Mouse (Mus musculus) fibroblast of lung, adult 2 months (primary cell): Measurements from ENCODE around the gene Ccdc137.
"Not testable (repeated sequence)": the region's sequence is repeated elsewhere in the genome, so short reads cannot be mapped to it uniquely, and the experiment has no call there.

Source experiments
- DNase-seq: peaks from one replicate; pipeline ENCODE4 v3.0.0-alpha.2; 2011; ENCODE audit warnings: low read depth

Gene Ccdc137

DNA sequence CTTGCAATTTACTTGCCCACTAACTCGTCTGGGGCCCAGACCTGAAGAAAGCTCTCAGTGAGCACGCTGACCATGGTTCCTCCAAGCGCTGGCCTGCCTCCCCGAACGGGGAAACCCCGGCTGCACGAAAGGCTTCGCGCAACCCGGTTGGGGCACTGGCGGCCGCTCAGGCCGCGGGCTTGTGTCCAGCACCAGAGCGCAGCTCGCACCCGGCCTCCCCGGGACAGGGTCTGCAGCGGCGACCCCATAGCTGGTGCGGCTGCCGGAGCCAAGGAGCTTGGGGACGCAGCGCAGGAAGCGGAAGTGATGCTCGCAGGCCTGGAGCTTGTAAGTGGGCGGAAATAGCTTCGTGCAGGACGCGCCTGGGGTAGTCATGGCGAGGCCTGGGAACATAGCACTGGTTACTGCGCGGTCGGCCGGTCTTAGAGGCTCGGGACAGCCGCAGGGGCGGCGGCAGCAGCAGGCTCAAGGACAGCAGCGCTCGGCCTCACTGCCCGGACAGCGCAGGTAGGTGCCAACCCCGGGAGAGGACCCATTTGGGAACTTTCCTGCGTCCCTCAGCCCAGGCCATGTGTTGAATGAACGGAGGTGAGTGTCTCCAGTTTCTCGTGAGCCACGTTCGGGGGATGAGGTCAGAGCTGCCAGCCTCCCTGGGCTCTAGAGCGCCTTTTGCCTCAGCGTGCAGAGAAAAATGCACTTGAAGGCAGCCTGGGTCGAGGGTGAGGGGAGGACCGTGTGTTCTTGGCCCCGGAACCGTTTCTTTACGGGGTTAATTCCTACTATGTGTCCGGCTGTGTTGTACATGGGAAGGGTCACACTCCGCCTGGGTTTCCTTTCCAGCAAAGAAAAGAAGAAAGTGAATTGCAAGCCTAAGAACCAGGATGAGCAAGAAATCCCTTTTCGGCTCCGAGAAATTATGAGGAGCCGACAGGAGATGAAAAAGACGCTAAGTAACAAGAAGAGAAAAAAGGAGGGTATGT, at the start of gene Ccdc137, which contains the start of gene Oxld1:
Gene Ccdc137, plus strand, starts transcription at position 344 of the 980 bp plus-strand sequence.
Gene Oxld1, minus strand, starts transcription at position 297 of the 980 bp plus-strand sequence.
- peak; percentile 63 for DNase-seq

DNA sequence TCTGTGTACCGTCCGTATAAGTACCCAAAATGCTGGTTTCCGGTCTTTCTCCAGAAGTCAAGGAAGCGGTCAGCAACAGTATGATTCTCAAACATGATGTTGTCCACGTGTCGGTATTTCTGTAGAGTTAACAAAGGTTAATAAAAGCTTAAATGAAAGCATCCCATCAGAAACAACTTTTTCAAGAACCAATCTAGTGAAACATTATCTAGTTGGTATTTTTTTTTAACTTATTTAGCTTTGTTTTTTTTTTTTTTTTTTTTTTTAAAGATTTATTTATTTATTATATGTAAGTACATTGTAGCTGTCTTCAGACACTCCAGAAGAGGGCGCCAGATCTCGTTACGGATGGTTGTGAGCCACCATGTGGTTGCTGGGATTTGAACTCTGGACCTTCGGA, 44.3 kb upstream of the Ccdc137 start:
- DNase-seq, result not testable (repeated sequence)

DNA sequence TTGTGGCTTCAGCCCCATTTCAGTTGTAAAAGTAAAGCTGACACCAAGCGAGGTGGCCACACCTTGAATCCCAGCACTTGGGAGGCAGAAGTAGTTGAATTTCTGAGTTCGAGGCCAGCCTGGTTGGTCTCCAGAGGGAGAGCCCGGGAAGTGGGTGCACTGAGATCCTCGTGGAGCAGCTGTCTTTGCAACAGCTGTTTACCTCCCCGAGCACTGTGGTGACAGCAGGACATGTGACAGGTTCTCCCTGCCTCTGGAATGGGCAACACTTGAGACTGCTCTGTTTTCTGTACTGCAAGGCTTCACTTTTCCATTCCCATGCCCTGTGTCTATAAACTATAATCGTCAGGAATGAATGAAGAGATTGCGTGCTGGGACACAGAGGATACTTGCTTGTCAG, 40.1 kb upstream of the Ccdc137 start:
- no peak for DNase-seq

DNA sequence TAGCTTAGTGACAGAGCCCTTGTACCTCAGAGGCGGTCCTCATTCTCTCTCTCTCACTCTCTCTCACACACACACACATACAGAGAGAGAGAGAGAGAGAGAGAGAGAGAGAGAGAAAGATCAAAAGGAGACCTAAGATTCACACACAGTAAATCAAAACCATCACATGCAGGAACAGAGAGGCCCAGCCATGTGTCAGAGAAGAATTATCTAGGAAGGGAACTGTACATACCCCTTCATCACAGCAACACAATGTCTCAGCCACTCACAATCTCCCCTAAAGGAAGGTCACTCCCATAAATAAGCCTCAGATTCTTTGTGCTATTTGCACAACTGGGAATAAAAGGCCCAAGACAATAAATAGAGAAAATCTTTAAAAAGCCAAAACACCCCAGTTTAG, 39.3 kb upstream of the Ccdc137 start:
- DNase-seq, result no peak

DNA sequence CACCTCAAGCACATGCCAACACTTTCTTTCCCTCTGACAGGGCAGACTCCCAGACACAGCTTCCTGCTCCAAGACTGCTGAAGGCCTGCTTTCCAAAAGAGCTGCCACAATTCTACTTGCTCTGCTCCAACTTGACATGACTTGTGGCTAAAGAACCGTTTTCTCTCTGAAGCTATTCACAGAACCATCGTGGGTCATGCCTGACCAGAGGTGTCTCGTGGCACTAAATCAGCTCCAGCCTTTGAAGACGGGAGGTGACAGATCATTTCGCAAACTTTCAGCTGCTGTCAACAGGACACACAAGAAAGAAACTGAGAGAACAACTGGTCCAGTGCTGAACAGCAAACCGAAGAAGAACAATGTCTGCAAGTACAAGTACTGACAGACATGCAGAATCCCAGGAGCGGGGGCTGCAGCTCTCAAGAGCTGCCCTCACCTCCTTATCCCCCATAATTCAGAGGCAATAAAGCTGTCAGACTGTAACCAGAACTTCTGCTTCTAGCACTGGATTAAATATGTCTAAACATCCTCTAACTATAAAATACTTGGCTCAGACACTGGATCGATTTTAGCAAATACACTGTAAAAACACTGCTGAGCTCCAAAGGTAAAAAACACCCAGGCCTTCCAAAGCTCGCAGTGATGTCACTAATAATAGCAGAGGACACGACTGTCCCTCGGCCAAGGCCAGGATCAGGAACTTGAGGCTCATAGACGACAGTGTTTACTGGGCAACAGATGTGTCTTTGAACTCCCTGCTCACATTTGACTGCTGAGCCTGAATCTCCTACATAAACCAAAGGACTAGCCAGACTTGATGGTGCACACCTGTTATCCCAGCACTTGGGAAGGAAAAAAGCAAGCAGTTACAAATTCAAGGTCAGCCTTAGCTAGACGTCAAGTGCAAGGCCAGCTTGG, 35.0 kb upstream of the Ccdc137 start:
- no peak for DNase-seq

DNA sequence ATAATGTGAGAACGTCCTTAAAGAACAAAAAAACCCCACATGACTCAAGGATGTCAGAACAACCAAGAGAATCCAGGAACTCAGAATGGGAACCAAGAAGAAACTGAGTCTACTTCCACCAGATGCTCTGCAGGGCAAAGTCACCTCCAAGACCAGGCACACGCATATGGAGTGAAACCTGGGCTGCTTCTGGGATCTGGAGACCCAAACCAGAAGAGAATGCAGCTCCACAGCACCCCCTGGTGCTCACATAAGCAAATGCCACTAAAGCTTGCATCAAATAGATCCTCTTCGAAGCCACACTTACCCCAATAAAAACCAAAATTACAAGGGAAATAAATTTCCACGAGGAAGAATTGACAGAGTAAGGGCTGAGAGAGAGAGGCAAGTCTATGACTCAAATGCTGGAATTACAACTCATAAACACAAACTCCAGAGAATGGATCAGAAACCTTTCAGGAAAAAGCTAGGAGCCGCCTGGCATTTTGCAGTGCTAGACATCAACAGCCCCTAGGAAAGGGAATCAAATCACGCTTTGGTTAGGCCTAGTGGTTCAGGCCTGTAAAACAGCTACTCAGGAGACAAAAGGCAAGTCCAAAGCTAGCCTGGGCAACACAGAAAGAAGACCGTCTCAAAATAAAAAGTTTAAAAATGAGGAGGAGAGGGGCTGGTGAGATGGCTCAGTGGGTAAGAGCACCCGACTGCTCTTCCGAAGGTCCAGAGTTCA, 34.2 kb upstream of the Ccdc137 start:
- DNase-seq, result peak; percentile 36

DNA sequence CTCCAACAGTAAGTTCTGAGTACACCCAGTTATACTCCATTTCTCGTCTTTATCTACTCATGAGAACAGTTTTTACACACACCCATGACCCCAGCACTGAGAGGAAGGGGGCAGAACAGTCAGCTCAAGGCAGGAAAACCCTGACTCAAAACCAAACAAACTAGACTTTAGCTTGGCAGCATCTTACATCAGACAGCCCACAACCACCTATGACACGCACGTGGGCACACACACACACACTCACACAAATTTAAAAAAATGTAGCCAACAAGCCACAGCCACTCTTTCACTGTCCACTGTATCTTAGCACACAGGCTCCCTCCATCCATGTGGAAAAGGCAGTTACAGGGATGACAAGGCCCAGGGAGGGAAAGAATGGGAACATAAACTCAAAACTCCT, 31.2 kb upstream of the Ccdc137 start:
- DNase-seq, result no peak

DNA sequence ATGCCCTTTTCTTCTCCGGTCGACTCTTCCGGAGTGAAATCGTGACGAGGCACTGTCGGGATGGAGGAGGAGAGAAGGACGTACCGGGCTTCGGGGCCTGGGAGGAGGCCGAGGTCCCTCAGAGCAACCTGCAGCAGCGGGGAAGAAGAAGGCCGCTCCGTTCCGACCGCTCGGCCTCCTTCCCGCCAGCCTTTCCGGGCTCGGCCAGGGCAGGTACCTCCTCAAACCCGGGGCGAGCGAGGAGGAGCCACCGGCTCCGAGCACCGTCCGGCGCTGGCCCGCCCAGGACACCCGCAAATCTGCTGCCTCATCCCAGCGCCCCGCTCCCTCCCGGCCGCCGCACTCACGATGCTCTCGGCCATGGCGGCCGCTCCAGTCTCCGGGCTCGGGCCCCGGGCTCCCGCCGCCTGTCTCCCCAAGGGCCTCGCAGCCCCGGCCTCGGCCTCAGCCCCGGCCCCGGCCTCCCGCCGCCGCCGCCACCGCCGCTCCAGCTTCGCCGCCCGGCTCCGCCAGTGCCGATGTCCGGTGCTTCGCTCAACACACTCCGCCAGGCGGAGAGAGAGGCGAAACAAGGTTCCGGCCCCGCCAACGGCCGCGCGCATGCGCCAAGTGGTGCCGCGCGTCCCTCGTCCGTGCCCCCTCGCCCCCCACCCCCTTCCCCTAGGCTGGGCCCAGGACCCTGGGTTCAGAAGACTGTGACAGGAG, 20.6 kb upstream of the Ccdc137 start, which contains the start of gene Nploc4:
Gene Nploc4, minus strand, starts transcription at position 557 of the 705 bp plus-strand sequence.
- DNase-seq, result peak; percentile 44

DNA sequence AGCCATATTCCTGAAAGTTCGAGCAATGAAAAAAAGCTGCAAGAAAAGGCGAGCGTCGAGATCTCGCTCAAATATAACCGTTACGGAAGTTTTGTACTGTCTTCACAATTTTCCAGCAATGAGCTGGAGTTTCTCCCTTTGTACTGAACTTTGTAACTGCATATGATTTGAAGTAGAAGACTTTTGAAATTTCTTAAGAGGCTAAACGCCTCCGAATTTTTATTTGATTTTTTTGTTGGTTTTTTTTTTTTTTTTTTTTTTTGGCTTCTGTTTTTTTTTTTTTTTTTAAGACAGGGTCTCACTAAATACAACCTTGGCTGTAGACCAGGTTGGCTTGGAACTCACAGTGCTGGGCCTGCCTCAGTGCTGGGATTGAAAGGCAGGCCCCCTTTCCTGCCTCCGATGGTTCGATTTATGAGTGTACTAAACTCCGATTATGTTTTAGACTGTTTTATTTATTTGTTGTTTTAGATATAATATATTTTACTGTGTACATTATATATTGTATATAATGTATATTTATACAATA, 20.0 kb upstream of the Ccdc137 start:
- no peak for DNase-seq

DNA sequence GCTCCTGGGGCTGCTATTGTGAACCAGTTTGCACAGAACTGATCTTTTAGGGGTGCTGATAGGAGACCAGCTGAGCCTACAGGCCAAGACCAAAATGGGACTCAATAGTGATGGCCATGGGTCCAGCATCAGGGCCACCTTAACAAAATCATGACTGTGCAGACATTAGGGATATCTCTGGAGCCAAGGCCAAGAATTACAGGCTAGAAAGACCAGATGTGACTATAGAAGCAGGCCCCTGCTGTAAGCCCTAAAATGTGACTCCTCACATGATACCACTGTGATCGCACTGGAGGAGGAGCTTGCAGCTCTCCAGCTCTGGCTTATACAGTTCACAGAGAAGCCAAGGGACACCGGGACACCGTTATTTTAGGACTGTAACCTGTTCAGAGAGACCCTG, 15.6 kb upstream of the Ccdc137 start, which contains the start of gene Tspan10:
Gene Tspan10, plus strand, starts transcription at position 301 of the 400 bp plus-strand sequence.
- no peak for DNase-seq

DNA sequence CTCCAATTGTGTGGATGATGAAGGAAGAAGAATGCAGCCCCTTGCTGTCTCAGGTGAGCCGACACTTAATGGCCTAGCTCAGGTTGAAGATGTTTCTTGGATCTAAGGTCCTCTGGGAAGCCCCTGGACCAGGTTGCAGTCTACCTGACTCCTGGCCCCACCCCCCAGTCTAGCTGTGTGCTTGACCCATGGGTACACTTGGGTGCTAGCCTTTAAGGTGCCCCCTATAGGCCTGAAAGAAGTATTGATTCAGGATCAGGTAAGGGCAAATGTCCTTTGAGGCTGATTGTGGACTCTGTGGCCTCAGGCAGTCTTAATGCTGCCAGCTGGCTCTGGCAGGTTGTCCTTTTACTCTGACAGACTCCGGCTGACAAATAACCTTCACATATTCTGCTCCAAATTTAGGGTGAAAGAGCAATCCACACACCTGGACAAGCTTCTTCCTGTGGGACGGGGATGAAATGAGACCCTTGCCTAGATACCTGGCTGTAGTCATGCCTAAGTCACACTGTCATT, 15.1 kb upstream of the Ccdc137 start:
- no peak for DNase-seq

DNA sequence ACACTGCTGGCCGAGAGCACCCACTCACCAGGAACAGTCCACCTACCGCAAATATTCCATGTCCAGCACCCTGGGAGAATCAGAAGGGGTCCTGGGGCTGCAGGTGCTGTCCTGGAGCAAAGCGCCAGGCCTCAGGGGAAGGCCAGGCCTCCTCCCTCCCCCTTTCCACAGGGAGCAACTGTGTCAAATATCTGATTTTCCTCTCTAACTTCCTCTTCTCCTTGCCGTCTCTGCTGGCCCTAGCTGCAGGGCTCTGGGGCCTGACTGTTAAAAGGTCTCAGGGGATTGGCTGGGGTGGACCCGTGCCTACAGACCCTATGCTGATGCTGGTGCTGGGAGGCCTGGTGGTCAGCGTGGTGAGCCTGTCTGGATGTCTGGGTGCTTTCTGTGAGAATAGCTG, 13.8 kb upstream of the Ccdc137 start:
- DNase-seq, result no peak

DNA sequence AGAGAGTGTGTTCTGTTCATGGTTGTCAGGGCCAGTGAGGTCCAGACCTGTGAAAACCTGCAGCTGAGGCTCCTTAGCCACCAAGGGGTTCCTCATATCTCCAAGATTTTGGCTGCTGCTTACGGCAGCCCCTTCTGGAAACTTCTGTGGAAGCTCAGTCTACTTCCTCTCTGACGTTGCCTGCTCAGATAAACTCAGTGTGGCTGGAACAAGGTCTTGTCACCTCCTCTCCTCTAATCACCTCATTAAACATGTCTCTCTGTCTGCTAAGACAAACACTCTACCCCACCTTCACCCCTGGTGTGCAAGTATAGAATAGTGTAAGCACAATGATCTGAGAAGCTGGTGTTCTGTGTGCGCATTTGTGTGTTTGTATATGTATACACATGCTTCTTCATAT, 12.4 kb upstream of the Ccdc137 start:
- DNase-seq, result no peak

DNA sequence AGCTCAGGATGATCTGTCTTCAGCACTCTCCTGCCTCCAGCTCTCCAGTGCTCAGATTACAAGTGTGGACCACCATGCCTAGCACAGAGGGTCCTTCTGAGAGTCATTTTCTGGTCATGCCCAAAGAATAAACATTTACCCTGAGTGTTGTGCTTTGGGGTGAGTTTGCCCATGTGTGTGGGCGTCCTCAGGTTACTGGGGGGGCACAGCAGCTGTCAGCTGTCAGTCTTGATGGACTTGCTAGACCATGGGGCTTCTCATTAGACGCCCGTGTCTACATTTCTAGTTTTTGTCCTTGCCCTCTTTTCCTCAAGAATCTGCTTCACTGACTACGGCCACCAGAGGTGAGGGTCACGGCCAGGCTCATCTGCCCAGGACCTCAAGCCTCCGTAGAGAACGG, 10.7 kb upstream of the Ccdc137 start:
- no peak for DNase-seq

DNA sequence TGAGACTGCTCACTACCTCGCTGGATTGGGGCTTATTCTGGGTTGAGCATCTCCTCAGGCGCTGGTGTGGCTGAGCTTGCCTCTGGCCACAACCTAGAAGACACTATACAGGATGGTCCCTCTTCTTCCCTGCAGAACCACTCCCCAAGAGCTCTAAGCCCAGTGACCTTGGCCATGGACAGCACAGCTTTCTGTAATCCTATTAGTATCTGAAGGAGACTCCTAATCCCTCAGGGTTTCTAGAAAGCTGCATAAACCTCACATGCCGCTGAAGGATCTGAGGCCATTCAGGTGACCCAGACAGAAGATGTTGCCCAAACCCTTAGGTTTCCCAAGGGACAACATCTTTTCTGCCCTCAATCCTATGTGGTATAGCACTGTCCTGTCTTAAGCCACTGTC, 5.7 kb upstream of the Ccdc137 start:
- DNase-seq, result no peak

DNA sequence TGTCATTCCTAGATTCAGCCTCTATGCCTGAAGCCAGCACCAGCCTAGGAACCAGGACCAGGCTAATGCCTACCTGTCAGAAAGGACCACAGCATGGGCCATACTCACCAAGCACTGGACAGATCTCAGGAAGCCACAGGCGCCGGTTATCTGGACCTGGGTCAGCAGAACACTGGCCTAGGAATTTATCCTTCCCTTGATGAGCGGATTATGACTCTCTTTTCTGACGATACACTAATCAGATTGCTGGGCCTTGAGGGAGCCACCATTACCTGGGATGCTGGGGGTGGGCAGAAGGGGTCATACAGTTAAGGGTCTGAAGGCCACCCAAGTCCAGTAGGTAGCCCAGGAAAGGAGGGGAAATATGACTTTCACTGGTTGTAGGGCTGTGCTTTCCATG, 4.6 kb upstream of the Ccdc137 start, which contains the start of gene Pde6g:
Gene Pde6g, minus strand, starts transcription at position 195 of the 400 bp plus-strand sequence.
- no peak for DNase-seq

DNA sequence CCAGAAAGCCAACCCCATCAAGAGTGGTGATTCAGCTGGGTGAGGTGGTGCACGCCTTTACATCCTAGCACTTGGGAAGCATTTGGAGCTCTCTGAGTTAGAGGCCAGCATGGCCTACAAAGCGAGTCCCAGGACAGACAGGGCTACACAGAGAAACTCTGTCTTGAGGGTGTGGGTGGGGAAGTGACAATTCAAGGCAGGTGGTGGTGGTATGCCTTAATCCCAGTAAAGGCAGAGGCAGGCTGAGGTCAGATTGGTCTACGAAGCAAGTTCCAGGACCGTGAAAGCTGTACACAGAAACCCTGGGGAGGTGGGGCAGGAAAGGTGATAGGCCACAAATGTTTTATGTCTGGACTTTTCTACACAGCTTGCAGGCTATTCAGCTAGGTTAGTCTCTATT, 3.0 kb upstream of the Ccdc137 start:
- DNase-seq, result no peak

DNA sequence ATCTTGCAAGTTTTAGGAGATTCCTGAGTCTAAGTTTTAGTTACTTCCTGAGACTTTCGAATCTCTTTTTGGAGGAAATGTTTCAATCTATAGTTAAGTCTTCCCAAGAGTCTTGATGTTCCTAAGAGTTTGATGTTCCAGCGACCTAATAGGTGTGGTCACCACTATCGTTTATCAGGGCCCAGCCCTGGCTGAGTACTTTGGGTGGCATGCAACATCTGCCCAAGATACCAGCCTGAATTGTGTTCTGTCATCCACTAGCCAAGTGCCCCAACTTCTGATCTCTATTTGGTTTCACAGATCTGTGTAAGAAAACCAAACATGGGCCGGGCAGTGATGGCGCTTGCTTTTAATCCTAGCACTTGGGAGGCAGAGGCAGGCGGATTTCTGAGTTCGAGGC, 2.5 kb upstream of the Ccdc137 start:
- DNase-seq, result no peak

DNA sequence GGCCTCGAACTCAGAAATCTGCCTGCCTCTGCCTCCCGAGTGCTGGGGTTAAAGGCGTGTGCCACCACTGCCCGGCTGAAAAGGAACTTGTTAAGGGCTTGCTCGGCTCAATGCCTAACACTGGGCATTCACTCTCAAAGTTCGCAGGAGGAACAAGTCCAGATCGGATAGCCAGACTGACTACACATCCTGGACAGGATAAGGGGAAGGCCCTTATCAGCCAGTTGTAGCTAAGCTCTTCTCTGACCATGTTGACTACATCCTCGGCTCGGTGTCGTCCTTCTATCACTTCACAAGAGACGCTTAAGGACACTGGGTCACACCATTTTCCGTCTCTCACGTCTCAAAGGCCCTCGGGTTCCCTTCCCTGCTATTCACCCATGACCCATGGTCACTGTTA, 545 bp upstream of the Ccdc137 start:
- no peak for DNase-seq

DNA sequence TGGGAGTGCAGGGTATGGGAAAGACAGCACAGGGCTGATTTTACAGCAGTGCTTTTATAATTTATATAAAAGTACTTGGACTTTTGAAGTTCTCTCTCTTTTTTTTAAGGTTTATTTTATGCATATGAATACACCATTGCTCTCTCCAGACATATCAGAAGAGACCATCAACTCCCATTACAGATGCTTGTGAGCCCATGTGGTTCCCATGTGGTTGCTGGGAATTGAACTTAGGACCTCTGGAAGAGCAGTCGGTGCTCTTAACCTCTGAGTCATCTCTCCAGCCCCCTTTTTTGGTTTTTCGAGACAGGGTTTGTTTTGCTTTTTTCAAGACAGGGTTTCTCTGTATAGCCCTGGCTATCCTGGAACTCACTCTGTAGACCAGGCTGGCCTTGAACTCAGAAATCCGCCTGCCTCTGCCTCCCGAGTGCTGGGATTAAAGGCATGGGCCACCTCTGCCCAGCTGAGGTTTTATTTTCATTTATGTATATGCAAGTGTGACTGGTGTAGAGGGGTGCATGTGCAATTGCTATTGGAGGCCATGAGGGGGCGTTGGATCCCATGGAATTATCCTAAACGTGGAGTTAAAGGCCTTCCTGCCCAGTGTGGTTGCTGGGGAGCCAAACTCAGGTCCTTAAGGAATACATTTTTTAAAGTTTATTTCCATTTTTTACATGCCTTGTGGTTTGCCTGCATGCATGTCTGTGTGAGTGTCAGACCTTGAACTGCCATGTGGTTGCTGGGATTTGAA, 1.1 kb downstream of the Ccdc137 start:
- DNase-seq, result no peak
